Mouse (Mus musculus) CH12.LX (cell line): ENCODE results near the gene Tex33.

Source experiments
- CTCF ChIP-seq, 2 experiments: IDR thresholded peaks in 1 of 2; conservative IDR thresholded peaks in 1 of 2; 2 replicates each; pipeline ENCODE4 v1.5.1; 2011 to 2012; ENCODE audit warnings: low read depth in 2 of 2, low read length in 2 of 2, improper control_type of control experiment in 1 of 2, inconsistent platforms in 1 of 2, mild to moderate bottlenecking in 1 of 2, moderate library complexity in 1 of 2
- EP300 ChIP-seq: IDR thresholded peaks from 2 replicates; pipeline ENCODE4 v1.6.1; 2011; ENCODE audit warnings: low read length, improper control_type of control experiment
- HCFC1 ChIP-seq: IDR thresholded peaks from 2 replicates; pipeline ENCODE4 v1.6.1; 2012; ENCODE audit warnings: low read depth, mild to moderate bottlenecking, inconsistent platforms, low read length, improper control_type of control experiment
- NELFE ChIP-seq: IDR thresholded peaks from 2 replicates; pipeline ENCODE4 v1.6.1; 2011; ENCODE audit warnings: low read depth, low read length, improper control_type of control experiment
- ZKSCAN1 ChIP-seq: IDR thresholded peaks from 2 replicates; pipeline ENCODE4 v1.6.1; 2012; ENCODE audit warnings: low read depth, inconsistent platforms, low read length, improper control_type of control experiment, borderline replicate concordance

- TF ChIP-seq CTCF (conservative IDR thresholded peaks at IDR 0.05 in 1 of 2, IDR thresholded peaks at IDR 0.05 in 1 of 2; ENCODE audit: low read depth in 2 of 2, low read length in 2 of 2), result no peak
- no peak for TF ChIP-seq HCFC1
- TF ChIP-seq EP300, result no peak
- TF ChIP-seq ZKSCAN1, result no peak
- no peak for TF ChIP-seq NELFE
These were observed 8.2 kb upstream of the Tex33 start for GRCm38 (mm10) chr15:78403896-78404295.
